In the genomic region with DNA sequence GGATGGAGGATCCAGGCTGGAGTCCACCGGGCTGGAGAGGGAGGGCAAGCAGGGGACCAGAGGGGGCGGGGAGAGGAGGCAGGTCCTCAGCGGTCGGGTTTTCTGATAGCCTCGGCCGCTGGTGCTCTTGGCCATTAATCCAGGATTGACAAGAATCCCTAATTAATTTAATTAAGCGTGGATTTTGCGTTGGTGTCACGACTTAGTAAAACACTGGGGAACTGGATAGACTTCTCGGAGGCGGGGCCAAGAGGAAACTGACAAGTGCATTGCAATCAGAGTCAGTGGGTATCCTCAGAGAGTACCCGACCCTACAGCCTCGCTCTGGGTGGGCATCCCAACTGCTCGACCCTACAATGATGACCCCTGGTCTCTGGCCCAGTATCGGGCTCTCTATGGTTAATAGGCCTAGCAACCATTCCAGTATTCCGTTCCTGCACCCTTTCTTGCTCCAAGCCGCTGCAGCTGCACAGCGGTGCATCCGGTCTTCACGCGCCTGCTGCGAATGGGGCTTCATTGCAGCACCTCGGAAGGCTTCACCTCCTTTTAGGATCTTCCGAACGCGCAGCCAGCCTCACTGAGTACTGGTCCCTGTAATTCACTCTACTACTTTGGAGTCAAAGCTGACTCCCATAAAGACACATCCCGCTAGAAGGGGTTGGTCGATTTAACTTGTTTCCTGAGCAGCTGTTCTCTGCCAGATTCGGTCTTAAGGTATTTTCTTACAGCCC, we compare ENCODE assay signal across 8 mouse cellular contexts. TPM values are rescaled to one million over a fixed set of nuclear protein-coding genes. Genes with fewer than 3 reads are reported as not detected.
DNase-seq lines count a peak whose midpoint lies in the region; ATAC-seq lines count a peak whose summit lies in the region.

No protein-coding gene starts in this region.

- peak overlapping the region; percentile 62 for H3K4me2 ChIP-seq in limb, embryonic 11.5 days (ENCODE audit: low read depth, severe bottlenecking)
- peak overlapping the region; percentile 71 for H3K4me2 ChIP-seq in neural tube, embryonic 12.5 days (replicated peaks)

- H3K27ac ChIP-seq in limb, embryonic 11.5 days (replicated peaks; ENCODE audit: low read depth, low read length) = peak overlapping the region; percentile 100
- H3K27ac ChIP-seq in neural tube, embryonic 12.5 days = no peak overlapping the region

- H3K4me3 ChIP-seq in limb, embryonic 11.5 days (ENCODE audit: low read depth, low read length) = peak overlapping the region; percentile 86
- H3K4me3 ChIP-seq in neural tube, embryonic 12.5 days = peak overlapping the region; percentile 42

- peak; percentile 41 for DNase-seq in adrenal gland, adult 2 months
- no peak for DNase-seq in adrenal gland, postnatal 10 days
- DNase-seq in B cell, adult 2 months = peak; percentile 59 to 68
- peak; percentile 68 for DNase-seq in embryo, embryonic 10.5 days (ENCODE audit: low spot score)
- DNase-seq in heart, postnatal 10 days = peak; percentile 58 to 59
- peak; percentile 77 for DNase-seq in limb, embryonic 11.5 days (ENCODE audit: low spot score)
- DNase-seq in testis, postnatal 10 days (ENCODE audit: low spot score) = no peak

- peak; percentile 41; the same call in 1 of the 2 replicates for ATAC-seq in limb, embryonic 11.5 days (ENCODE audit: insufficient number of reproducible peaks, low FRiP score, low TSS enrichment, low read depth)
- no peak for ATAC-seq in neural tube, embryonic 12.5 days (ENCODE audit: low FRiP score, low read depth)

- no peaks in the 10 kb centered on the region for H3K9me3 ChIP-seq in limb, embryonic 11.5 days (ENCODE audit: control insufficient read depth, low read length)
- H3K9me3 ChIP-seq in neural tube, embryonic 12.5 days = no peaks in the 10 kb centered on the region

- H3K27me3 ChIP-seq in limb, embryonic 11.5 days (ENCODE audit: control insufficient read depth, insufficient read depth, low read length) = no peaks in the 10 kb centered on the region
- peaks cover 60% of the 10 kb centered on the region for H3K27me3 ChIP-seq in neural tube, embryonic 12.5 days (replicated peaks)

- intact Hi-C loops in heart, postnatal 10 days (cut with DNase I) = no loop called here

- under 1% methylated on average over 29 of the region's 29 CpGs for WGBS in limb, embryonic 11.5 days
- WGBS in neural tube, embryonic 12.5 days = under 1% methylated on average over 29 of the region's 29 CpGs

- 0 out of 2 replicates have a peak, but pooled peaks cover 3% of the 10 kb centered on the region for H3K4me1 ChIP-seq in limb, embryonic 11.5 days (ENCODE audit: control insufficient read depth, insufficient read depth, low read length)
- H3K4me1 ChIP-seq in neural tube, embryonic 12.5 days = peaks cover 32% of the 10 kb centered on the region

- peak overlapping the region; percentile 99 for H3K9ac ChIP-seq in limb, embryonic 11.5 days (ENCODE audit: low read length)
- H3K9ac ChIP-seq in neural tube, embryonic 12.5 days = no peak overlapping the region

- no peaks in the 10 kb centered on the region for H3K36me3 ChIP-seq in limb, embryonic 11.5 days (ENCODE audit: control insufficient read depth, insufficient read depth, low read length)
- H3K36me3 ChIP-seq in neural tube, embryonic 12.5 days = no peaks in the 10 kb centered on the region

RNA-seq across cellular contexts. Expression of gene Shox2, which starts 0.8 kb away (rescaled TPM):
- total RNA-seq in adrenal gland, adult 2 months (2021) = 1 to 10 TPM; 1.3 to 1.7 TPM
- polyA plus RNA-seq in adrenal gland, adult 2 months (2012; rRNA removed) = 1.2 and 2.9 TPM in 2 replicates
- 1 to 10 TPM in 1 of 2 experiments, under 1 TPM in 1; 0.75 to 5.7 TPM for total RNA-seq in adrenal gland, postnatal 10 days (2021)
- total RNA-seq in heart, postnatal 10 days (2021) = 1 to 10 TPM in 1 of 2 experiments, under 1 TPM in 1; 0.79 to 1.6 TPM
- polyA plus RNA-seq in limb, embryonic 11.5 days (2014; fragmentation: Nextera tagmentation; extraction: Ambion mirVana) = 144 and 163 TPM in 2 replicates
- polyA plus RNA-seq in neural tube, embryonic 12.5 days (2016; fragmentation: Nextera tagmentation; extraction: Ambion mirVana) = 28.4 and 28.9 TPM in 2 replicates

RNA-seq across cellular contexts. Expression of gene Rsrc1, which starts 1.2 kb away (rescaled TPM):
- 10 to 100 TPM; 32.0 to 33.8 TPM for total RNA-seq in adrenal gland, adult 2 months (2021)
- 1.5 and 2.2 TPM in 2 replicates for polyA plus RNA-seq in adrenal gland, adult 2 months (2012; rRNA removed)
- total RNA-seq in adrenal gland, postnatal 10 days (2021) = 10 to 100 TPM; 25.2 to 30.0 TPM
- 10 to 100 TPM; 19.3 to 20.4 TPM for total RNA-seq in heart, postnatal 10 days (2021)
- polyA plus RNA-seq in limb, embryonic 11.5 days (2014; fragmentation: Nextera tagmentation; extraction: Ambion mirVana) = 62.7 and 64.9 TPM in 2 replicates
- 37.9 and 46.7 TPM in 2 replicates for polyA plus RNA-seq in neural tube, embryonic 12.5 days (2016; fragmentation: Nextera tagmentation; extraction: Ambion mirVana)

Comparison
In these comparisons a context has a peak if more than half of its experiments do, and no peak if none do; other contexts are left out.
1. DNase-seq: peak in adrenal gland, adult 2 months (single experiment), B cell, adult 2 months (2 of 2), embryo, embryonic 10.5 days (single experiment), heart, postnatal 10 days (2 of 2) and limb, embryonic 11.5 days (single experiment); none in adrenal gland, postnatal 10 days (single experiment) and testis, postnatal 10 days (single experiment).